Mouse (Mus musculus): Measurements from ENCODE around the gene 2410137M14Rik.

DNA sequence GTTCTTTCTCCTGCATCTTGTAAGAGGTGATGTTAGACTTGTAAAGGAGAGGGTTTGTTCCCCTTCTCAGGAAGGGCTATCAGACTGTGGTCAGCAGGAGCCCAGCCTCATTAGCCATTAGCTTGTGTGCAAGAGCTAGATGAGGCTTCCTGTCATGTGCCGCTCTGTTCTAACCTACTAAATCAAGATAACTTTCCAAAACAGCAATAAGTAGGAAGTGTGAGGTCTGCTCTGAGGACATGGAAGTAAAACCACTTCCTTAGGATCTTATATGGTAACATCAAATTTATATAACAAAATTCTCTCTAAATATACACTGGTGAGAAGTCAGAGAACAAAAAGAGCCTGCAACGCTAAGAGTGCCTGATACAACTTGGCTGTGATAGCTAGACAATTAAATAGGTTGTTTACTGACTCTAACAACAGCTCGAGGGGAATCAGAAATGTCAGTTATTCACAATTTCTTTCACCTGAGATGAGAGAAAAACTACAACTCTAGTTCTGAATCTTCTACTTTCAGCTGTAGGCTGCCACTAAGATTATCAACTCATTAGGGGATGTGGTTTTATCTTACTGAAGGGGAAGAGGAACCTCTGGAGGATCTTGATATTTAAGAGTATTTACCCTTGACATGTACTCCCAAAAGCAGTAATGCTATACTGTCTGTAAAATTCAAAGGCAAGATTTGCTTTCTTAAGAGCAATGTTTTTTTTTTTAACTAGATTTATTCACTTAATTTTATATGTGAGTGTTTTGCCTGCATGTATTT is 11.5 kb upstream of the 2410137M14Rik start:
- TF ChIP-seq POLR2A (IDR thresholded peaks at IDR 0.05; ENCODE audit: low read depth, low read length) (no peak), CTCF (conservative IDR thresholded peaks at IDR 0.05 in 1 of 2, IDR thresholded peaks at IDR 0.05 in 1 of 2; ENCODE audit: low read depth in 2 of 2, low read length in 2 of 2) (no peak), EP300 (IDR thresholded peaks at IDR 0.05; ENCODE audit: low read length) (0 out of 2 replicates have a peak, but pooled peaks have one; percentile 22), SMC3 (IDR thresholded peaks at IDR 0.05; ENCODE audit: low read depth, low read length) (no peak), KAT2A (IDR thresholded peaks at IDR 0.05; ENCODE audit: insufficient replicate concordance, low read length) (no peak), POLR2AphosphoS2 (IDR thresholded peaks at IDR 0.05; ENCODE audit: low read depth, low read length) (no peak), MXI1 (IDR thresholded peaks at IDR 0.05; ENCODE audit: low read depth, low read length) (no peak), MAZ (IDR thresholded peaks at IDR 0.05; ENCODE audit: low read depth, low read length) (no peak), MEF2A (IDR thresholded peaks at IDR 0.05; ENCODE audit: borderline replicate concordance, low read depth, low read length) (peak; percentile 30; the same call in 1 of the 2 replicates), NELFE (IDR thresholded peaks at IDR 0.05; ENCODE audit: low read depth, low read length) (no peak), ZKSCAN1 (IDR thresholded peaks at IDR 0.05; ENCODE audit: borderline replicate concordance, low read depth, low read length) (no peak), NRF1 (IDR thresholded peaks at IDR 0.05; ENCODE audit: low read depth, low read length) (no peak), ZC3H11A (IDR thresholded peaks at IDR 0.05; ENCODE audit: low read depth, low read length) (no peak)
